8 mouse cellular contexts compared by ENCODE assay signal in the genomic region with DNA sequence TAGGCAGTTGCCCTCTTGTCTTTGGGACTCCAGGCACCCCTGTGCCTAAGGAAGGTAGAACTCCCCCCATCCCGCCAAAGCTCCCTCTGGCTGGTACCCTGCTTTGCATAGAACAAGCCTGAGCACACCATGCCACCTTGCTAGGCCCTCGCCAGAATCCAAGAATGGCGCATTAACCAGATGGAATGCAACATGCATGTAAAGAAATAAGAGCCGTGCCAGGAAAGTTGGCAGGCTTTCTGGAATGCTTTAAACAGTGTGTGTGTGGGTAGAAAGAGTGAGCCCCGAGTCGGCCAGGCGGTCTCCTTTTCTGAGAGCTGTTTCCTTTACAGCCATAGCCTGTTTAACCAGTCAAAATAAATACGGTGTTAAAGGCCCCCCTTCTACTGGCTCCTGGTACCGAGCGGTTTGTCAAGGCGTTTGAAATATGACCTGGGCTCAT. TPM values are rescaled to one million over a fixed set of nuclear protein-coding genes. Genes with fewer than 3 reads are reported as not detected.
DNase-seq lines count a peak whose midpoint lies in the region; ATAC-seq lines count a peak whose summit lies in the region.

No protein-coding gene starts in this region.

- DNase-seq in heart, adult 9 months (ENCODE audit: low spot score in 2 of 2): no peak
- peak; percentile 60 for DNase-seq in left cerebral cortex, adult 11 months (ENCODE audit: low spot score)
- DNase-seq in right cerebral cortex, postnatal 36 days (ENCODE audit: low spot score in 2 of 2): peak; percentile 75 to 85

- peaks cover 5% of the 10 kb centered on the region; the same call in 1 of the 2 replicates for H3K27me3 ChIP-seq in heart, embryonic 13.5 days (replicated peaks)
- H3K27me3 ChIP-seq in hindbrain, embryonic 16.5 days (replicated peaks; ENCODE audit: control insufficient read depth, insufficient read depth, low read length): no peaks in the 10 kb centered on the region; the same call in 1 of the 2 replicates

- H3K4me2 ChIP-seq in heart, embryonic 13.5 days: peak overlapping the region; percentile 78
- H3K4me2 ChIP-seq in hindbrain, embryonic 16.5 days (ENCODE audit: low read length): no peak overlapping the region

- no peak overlapping the region for H3K4me3 ChIP-seq in heart, embryonic 13.5 days
- peak overlapping the region; percentile 8; the same call in 1 of the 2 replicates for H3K4me3 ChIP-seq in brown adipose tissue, adult 24 weeks (ENCODE audit: insufficient read depth, low read depth, low read length)
- no peak overlapping the region for H3K4me3 ChIP-seq in hindbrain, embryonic 16.5 days (ENCODE audit: low read length)

- no peaks in the 10 kb centered on the region for H3K36me3 ChIP-seq in heart, embryonic 13.5 days
- no peaks in the 10 kb centered on the region for H3K36me3 ChIP-seq in hindbrain, embryonic 16.5 days (ENCODE audit: control insufficient read depth, insufficient read depth, low read length)

- H3K9ac ChIP-seq in heart, embryonic 13.5 days: no peak overlapping the region
- H3K9ac ChIP-seq in hindbrain, embryonic 16.5 days (ENCODE audit: low read depth, low read length): no peak overlapping the region

- peak overlapping the region; percentile 63 for H3K27ac ChIP-seq in heart, embryonic 13.5 days (replicated peaks)
- no peak overlapping the region for H3K27ac ChIP-seq in brown adipose tissue, adult 24 weeks (replicated peaks; ENCODE audit: low read depth, low read length)
- H3K27ac ChIP-seq in hindbrain, embryonic 16.5 days (ENCODE audit: low read depth, low read length): no peak overlapping the region

- peaks cover 45% of the 10 kb centered on the region for H3K4me1 ChIP-seq in heart, embryonic 13.5 days
- H3K4me1 ChIP-seq in brown adipose tissue, adult 24 weeks (ENCODE audit: control insufficient read depth, insufficient read depth, insufficient read length, low read length): peaks cover 4% of the 10 kb centered on the region
- peaks cover 26% of the 10 kb centered on the region for H3K4me1 ChIP-seq in hindbrain, embryonic 16.5 days (ENCODE audit: control insufficient read depth, insufficient read depth, low read depth, low read length)

- ATAC-seq in heart, embryonic 13.5 days (ENCODE audit: extremely low read depth, insufficient number of reproducible peaks, low FRiP score, low TSS enrichment): no peak
- peak; percentile 61; the same call in 1 of the 2 replicates for ATAC-seq in hindbrain, embryonic 16.5 days
- ATAC-seq in megakaryocyte-erythroid progenitor cell, adult 5-6 weeks (replicated peaks; ENCODE audit: low FRiP score, low TSS enrichment, poor library complexity, severe bottlenecking): no peak
- ATAC-seq in CD4-positive, CD25-positive, alpha-beta regulatory T cell, adult 4 months: no peak

- H3K9me3 ChIP-seq in heart, embryonic 13.5 days: no peaks in the 10 kb centered on the region
- no peaks in the 10 kb centered on the region for H3K9me3 ChIP-seq in hindbrain, embryonic 16.5 days (ENCODE audit: control insufficient read depth, low read length)

- WGBS in heart, embryonic 13.5 days: 31% methylated on average over 11 of the region's 11 CpGs
- WGBS in hindbrain, embryonic 16.5 days: 15% methylated on average over 11 of the region's 11 CpGs

RNA-seq across cellular contexts. Expression of gene Med13l, which starts 45.2 kb away (rescaled TPM):
- polyA plus RNA-seq in heart, embryonic 13.5 days (2015; fragmentation: Nextera tagmentation; extraction: Ambion mirVana): 6.3 and 6.8 TPM in 2 replicates
- polyA plus RNA-seq in brown adipose tissue, adult 24 weeks (2012; ENCODE audit: insufficient read depth, insufficient read length, missing spikeins): 11.4 and 13.3 TPM in 2 replicates
- 11.5 and 12.4 TPM in 2 replicates for polyA plus RNA-seq in hindbrain, embryonic 16.5 days (2015; fragmentation: Nextera tagmentation; extraction: Ambion mirVana)
- 25.9 and 27.3 TPM in 2 replicates for total RNA-seq in megakaryocyte-erythroid progenitor cell, adult 5-6 weeks (2014; fragmentation: Nextera tagmentation)
- 11.3 and 13.6 TPM in 2 replicates for total RNA-seq in megakaryocyte-erythroid progenitor cell, adult 5-6 weeks (2017)
- 10 to 100 TPM; 22.0 to 25.3 TPM for polyA plus RNA-seq in CD4-positive, CD25-positive, alpha-beta regulatory T cell, adult 4 months (2017; shearing (Covaris generic))

Comparison
In these comparisons a context has a peak if more than half of its experiments do, and no peak if none do; other contexts are left out.
1. DNase-seq: peak in left cerebral cortex, adult 11 months (single experiment) and right cerebral cortex, postnatal 36 days (2 of 2); none in heart, adult 9 months (0 of 2).